Mouse (Mus musculus) E14TG2a.4 (cell line): Measurements from ENCODE around the gene Lpar5.

ENCODE experiments used
- H3K27me3 ChIP-seq: 2 replicates; pipeline ENCODE4 v1.6.1; 2014; ENCODE audit warnings: low read length, control low read depth; ENCODE audit not compliant: insufficient read depth
- H3K36me3 ChIP-seq: 2 replicates; pipeline ENCODE4 v1.6.1; 2014; ENCODE audit warnings: low read length, control low read depth; ENCODE audit not compliant: insufficient read depth
- H3K4me1 ChIP-seq: replicated peaks from 2 replicates; pipeline ENCODE4 v1.6.1; 2014; ENCODE audit warnings: low read depth, low read length, control low read depth
- H3K4me3 ChIP-seq: replicated peaks from 2 replicates; pipeline ENCODE4 v1.5.1; 2014; ENCODE audit warnings: mild to moderate bottlenecking, low read length
- H3K9me3 ChIP-seq: 2 replicates; pipeline ENCODE4 v1.6.1; 2014; ENCODE audit warnings: low read length, control low read depth
- CTCF ChIP-seq: conservative IDR thresholded peaks from 2 replicates; pipeline ENCODE4 v1.5.1; 2014; ENCODE audit warnings: low read length
- NANOG ChIP-seq: IDR thresholded peaks from 2 replicates; pipeline ENCODE4 v1.6.1; 2014; ENCODE audit warnings: borderline replicate concordance, low read length, mixed read lengths
- POU5F1 ChIP-seq: IDR thresholded peaks from 2 replicates; pipeline ENCODE4 v1.6.1; 2014; ENCODE audit warnings: low read length, borderline replicate concordance

The Lpar5 gene

GRCm38 (mm10) chr6:125090341-125091085 lies 22.8 kb downstream of the Lpar5 start:
- no peaks in the 10 kb centered on the region for H3K27me3 ChIP-seq
- H3K36me3 ChIP-seq: no peaks in the 10 kb centered on the region
- H3K9me3 ChIP-seq: peaks cover 7% of the 10 kb centered on the region
- H3K4me3 ChIP-seq: peak overlapping the region; percentile 66
- no peak for TF ChIP-seq NANOG
- TF ChIP-seq POU5F1: no peak
- TF ChIP-seq CTCF: no peak
- peaks cover 85% of the 10 kb centered on the region for H3K4me1 ChIP-seq

GRCm38 (mm10) chr6:125092372-125092771 lies 24.7 kb downstream of the Lpar5 start:
- Histone ChIP-seq H3K4me3 (no peak overlapping the region; the same call in 1 of the 2 replicates), H3K27me3 (no peaks in the 10 kb centered on the region), H3K36me3 (peaks cover 3% of the 10 kb centered on the region), H3K4me1 (peaks cover 72% of the 10 kb centered on the region), H3K9me3 (peaks cover 5% of the 10 kb centered on the region)
- TF ChIP-seq NANOG (no peak), POU5F1 (no peak), CTCF (no peak)

- TF ChIP-seq NANOG: no peak
- no peak for TF ChIP-seq CTCF
- TF ChIP-seq POU5F1: no peak
- Histone ChIP-seq H3K36me3 (peaks cover 28% of the 10 kb centered on the region), H3K27me3 (no peaks in the 10 kb centered on the region), H3K9me3 (no peaks in the 10 kb centered on the region), H3K4me1 (peaks cover 75% of the 10 kb centered on the region), H3K4me3 (no peak overlapping the region)
Observed at GRCm38 (mm10) chr6:125094843-125095242, 27.1 kb downstream of the Lpar5 start.

- no peaks in the 10 kb centered on the region for H3K9me3 ChIP-seq
- H3K27me3 ChIP-seq: no peaks in the 10 kb centered on the region
- H3K4me1 ChIP-seq: peaks cover 76% of the 10 kb centered on the region
- no peak for TF ChIP-seq CTCF
- TF ChIP-seq POU5F1: no peak
- TF ChIP-seq NANOG: no peak
- peak within 1 kb of the TSS; percentile 95 for H3K4me3 ChIP-seq
- H3K36me3 ChIP-seq: peaks cover 36% of the 10 kb centered on the region
Observed at GRCm38 (mm10) chr6:125095391-125096278, 27.9 kb downstream of the Lpar5 start, which contains the start of gene Chd4. Chd4 (plus strand) TSS chr6:125095981.

- TF ChIP-seq POU5F1: no peak
- TF ChIP-seq NANOG: no peak
- no peak for TF ChIP-seq CTCF
- Histone ChIP-seq H3K4me1 (peaks cover 76% of the 10 kb centered on the region), H3K27me3 (no peaks in the 10 kb centered on the region), H3K36me3 (peaks cover 42% of the 10 kb centered on the region), H3K4me3 (peak overlapping the region; percentile 95), H3K9me3 (no peaks in the 10 kb centered on the region)
Observed at GRCm38 (mm10) chr6:125096279-125096596, 28.5 kb downstream of the Lpar5 start.

- Histone ChIP-seq H3K36me3 (peaks cover 47% of the 10 kb centered on the region), H3K4me3 (peak overlapping the region; percentile 95), H3K27me3 (no peaks in the 10 kb centered on the region), H3K9me3 (no peaks in the 10 kb centered on the region), H3K4me1 (peaks cover 76% of the 10 kb centered on the region)
- no peak for TF ChIP-seq NANOG
Observed at GRCm38 (mm10) chr6:125096597-125097345, 29.1 kb downstream of the Lpar5 start.

- H3K36me3 ChIP-seq: peaks cover 53% of the 10 kb centered on the region
- peak overlapping the region; percentile 95 for H3K4me3 ChIP-seq
- TF ChIP-seq POU5F1: no peak
- TF ChIP-seq NANOG: no peak
- no peak for TF ChIP-seq CTCF
- no peaks in the 10 kb centered on the region for H3K9me3 ChIP-seq
- H3K4me1 ChIP-seq: peaks cover 76% of the 10 kb centered on the region
- no peaks in the 10 kb centered on the region for H3K27me3 ChIP-seq
Observed at GRCm38 (mm10) chr6:125097346-125097689, 29.6 kb downstream of the Lpar5 start.

- TF ChIP-seq NANOG (no peak), POU5F1 (no peak), CTCF (no peak)
- Histone ChIP-seq H3K36me3 (peaks cover 59% of the 10 kb centered on the region), H3K4me3 (peak overlapping the region; percentile 95), H3K27me3 (no peaks in the 10 kb centered on the region), H3K4me1 (peaks cover 73% of the 10 kb centered on the region), H3K9me3 (no peaks in the 10 kb centered on the region)
Observed at GRCm38 (mm10) chr6:125097951-125098350, 30.2 kb downstream of the Lpar5 start.
